ENCODE assay signal across 12 mouse cellular contexts in the genomic region with DNA sequence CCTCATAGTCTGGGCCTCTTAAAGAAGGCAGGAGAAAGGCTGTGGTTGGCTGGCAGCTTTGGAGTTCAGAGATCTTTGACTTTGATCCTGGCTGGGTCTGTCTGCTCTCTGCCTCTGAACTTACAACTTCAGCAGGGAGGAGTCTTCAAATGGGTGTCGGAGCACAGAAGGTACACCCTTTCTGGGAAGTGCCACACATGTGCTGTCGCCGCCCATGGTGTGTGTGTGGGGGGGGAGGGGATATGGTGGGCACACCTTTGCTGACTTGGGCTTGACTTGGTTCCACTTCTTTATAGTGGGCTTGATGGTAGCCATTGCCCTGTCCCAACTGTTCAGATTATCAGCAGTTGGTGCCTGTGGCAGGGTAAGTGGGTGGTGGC. TPM values are rescaled to one million over a fixed set of nuclear protein-coding genes. Genes with fewer than 3 reads are reported as not detected.
DNase-seq lines count a peak whose midpoint lies in the region; ATAC-seq and TF ChIP-seq lines count a peak whose summit lies in the region.
"Had no signal": no experiment of that assay in that cellular context is flagged by ENCODE, and none has a peak within 500 bp of the region (broad histone marks: within the 10 kb centered on the region; RNA-seq: fewer than 3 reads in every experiment).

No protein-coding gene starts in this region.

- H3K9ac ChIP-seq in liver, embryonic 15.5 days, result peak overlapping the region; percentile 28; the same call in 1 of the 2 replicates
- H3K9ac ChIP-seq: heart, embryonic 15.5 days; lung, embryonic 14.5 days had no signal

- H3K4me3 ChIP-seq in left cerebral cortex, adult 2 months, result no peak overlapping the region
- H3K4me3 ChIP-seq in erythroblast, embryonic 14.5 days (replicated peaks), result peak overlapping the region; percentile 42
- peak overlapping the region; percentile 6 for H3K4me3 ChIP-seq in liver, embryonic 15.5 days (replicated peaks)
- H3K4me3 ChIP-seq: heart, embryonic 15.5 days had no signal

- no peaks in the 10 kb centered on the region; the same call in 1 of the 2 replicates for H3K9me3 ChIP-seq in erythroblast, embryonic 14.5 days (ENCODE audit: control insufficient read depth, low read length)
- H3K9me3 ChIP-seq in liver, embryonic 15.5 days (replicated peaks), result no peaks in the 10 kb centered on the region
- H3K9me3 ChIP-seq: heart, embryonic 15.5 days had no signal

- H3K27me3 ChIP-seq in erythroblast, embryonic 14.5 days (ENCODE audit: control insufficient read depth), result no peaks in the 10 kb centered on the region
- no peaks in the 10 kb centered on the region for H3K27me3 ChIP-seq in liver, embryonic 15.5 days
- H3K27me3 ChIP-seq: heart, embryonic 15.5 days had no signal

- DNase-seq in left cerebral cortex, adult 2 months (ENCODE audit: extremely low spot score in 1 of 2, low spot score in 2 of 2), result no peak
- no peak for DNase-seq in left cerebral cortex, postnatal 36 days (ENCODE audit: low spot score in 2 of 2)
- peak; percentile 24 to 49 for DNase-seq in thymus, postnatal 36 days
- no peak for DNase-seq in ovary, postnatal 36 days (ENCODE audit: low spot score)
- DNase-seq in cerebellum, adult 9-10 months, result no peak
- DNase-seq: lung, embryonic 14.5 days had no signal

- WGBS in liver, embryonic 15.5 days (ENCODE audit: insufficient replicate concordance), result 31% methylated on average over 3 of the region's 3 CpGs

- peak; percentile 78 for ATAC-seq in liver, embryonic 15.5 days (ENCODE audit: insufficient read depth)
- ATAC-seq: activated CD4-positive, CD25-positive, alpha-beta regulatory T cell, adult 4 months; inflammation-experienced regulatory T-cells, adult 6 months had no signal

- peaks cover 63% of the 10 kb centered on the region for H3K36me3 ChIP-seq in erythroblast, embryonic 14.5 days (ENCODE audit: control insufficient read depth)
- 0 out of 2 replicates have a peak, but pooled peaks cover 5% of the 10 kb centered on the region for H3K36me3 ChIP-seq in liver, embryonic 15.5 days (replicated peaks)
- H3K36me3 ChIP-seq: heart, embryonic 15.5 days had no signal

- peaks cover 98% of the 10 kb centered on the region for H3K4me1 ChIP-seq in erythroblast, embryonic 14.5 days (ENCODE audit: control insufficient read depth)
- peaks cover 98% of the 10 kb centered on the region for H3K4me1 ChIP-seq in liver, embryonic 15.5 days (replicated peaks)

- H3K27ac ChIP-seq in left cerebral cortex, adult 2 months, result peak overlapping the region; percentile 52
- peak overlapping the region; percentile 81 for H3K27ac ChIP-seq in liver, embryonic 15.5 days (replicated peaks)
- H3K27ac ChIP-seq: heart, embryonic 15.5 days had no signal

- intact Hi-C loops in left cerebral cortex, adult 2 months (cut with DNase I), result no loop called here
- intact Hi-C loops in left cerebral cortex, postnatal 36 days (cut with DNase I), result no loop called here

- H3K4me2 ChIP-seq in liver, embryonic 15.5 days, result peak overlapping the region; percentile 47
- H3K4me2 ChIP-seq: heart, embryonic 15.5 days; lung, embryonic 14.5 days; midbrain, embryonic 11.5 days had no signal

- TF ChIP-seq CTCF in left cerebral cortex, adult 2 months (IDR thresholded peaks at IDR 0.05), result no peak

RNA-seq across cellular contexts. Expression of a gene that starts 7.3 kb away (rescaled TPM):
- total RNA-seq in left cerebral cortex, adult 2 months (2021), result 10 to 100 TPM; 46.2 to 51.7 TPM
- total RNA-seq in left cerebral cortex, postnatal 36 days (2021), result 10 to 100 TPM; 34.9 to 49.4 TPM
- 1.5 and 2.3 TPM in 2 replicates for polyA plus RNA-seq in erythroblast, embryonic 14.5 days (2012)
- polyA plus RNA-seq in liver, embryonic 15.5 days (2015; fragmentation: Nextera tagmentation; extraction: Ambion mirVana), result 6.3 and 7.8 TPM in 2 replicates

RNA-seq across cellular contexts. Expression of a gene that starts 31.3 kb away (rescaled TPM):
- 1 to 10 TPM; 3.7 to 4.6 TPM for total RNA-seq in left cerebral cortex, adult 2 months (2021)
- total RNA-seq in left cerebral cortex, postnatal 36 days (2021), result 1 to 10 TPM; 3.4 to 4.3 TPM
- 0.01 TPM in 1 of 2 replicates, not detected in the other for polyA plus RNA-seq in erythroblast, embryonic 14.5 days (2012)
- polyA plus RNA-seq in liver, embryonic 15.5 days (2015; fragmentation: Nextera tagmentation; extraction: Ambion mirVana), result 0.01 and 0.08 TPM in 2 replicates

Comparison
In these comparisons a context has a peak if more than half of its experiments do, and no peak if none do; other contexts are left out.
1. DNase-seq: peak in thymus, postnatal 36 days (2 of 2); none in left cerebral cortex, adult 2 months (0 of 2), left cerebral cortex, postnatal 36 days (0 of 2), ovary, postnatal 36 days (single experiment) and cerebellum, adult 9-10 months (single experiment).